Mouse (Mus musculus) ES-E14 (cell line): ENCODE data around the gene Birc2. TPM values are rescaled to one million over a fixed set of nuclear protein-coding genes. Genes with fewer than 3 reads are reported as not detected.

ENCODE experiments used
- DNase-seq: peaks from one replicate; pipeline ENCODE4 v3.0.0-alpha.2; 2013; ENCODE audit warnings: low read depth, low spot score
- H3K27ac ChIP-seq: 2 replicates; pipeline ENCODE4 v1.5.1; 2012; ENCODE audit warnings: low read depth, mild to moderate bottlenecking, low read length, moderate library complexity, mixed read lengths; ENCODE audit not compliant: poor library complexity, insufficient read depth, severe bottlenecking
- H3K36me3 ChIP-seq: 2 replicates; pipeline ENCODE4 v1.6.1; 2012; ENCODE audit warnings: mild to moderate bottlenecking, low read length, moderate library complexity, mixed read lengths; ENCODE audit not compliant: control insufficient read depth, poor library complexity, insufficient read depth, severe bottlenecking
- H3K4me1 ChIP-seq, 2 experiments: fragments of 150-350 bp in 1 of 2; sonication (generic) in 1 of 2; 2 replicates each; pipeline ENCODE4 v1.6.1; 2012; ENCODE audit warnings: low read length in 2 of 2, mild to moderate bottlenecking in 1 of 2, mixed read lengths in 1 of 2; ENCODE audit not compliant: control insufficient read depth in 2 of 2, insufficient read depth in 2 of 2, poor library complexity in 1 of 2
- H3K4me3 ChIP-seq, 2 experiments: fragments of 150-350 bp in 1 of 2; sonication (generic) in 1 of 2; 2 replicates each; pipeline ENCODE4 v1.5.1; 2012; ENCODE audit warnings: low read length in 2 of 2, low read depth in 1 of 2, mild to moderate bottlenecking in 1 of 2, mixed read lengths in 1 of 2; ENCODE audit not compliant: insufficient read depth in 1 of 2, poor library complexity in 1 of 2, severe bottlenecking in 1 of 2
- H3K9ac ChIP-seq: 2 replicates; pipeline ENCODE4 v1.6.1; 2012; ENCODE audit warnings: low read depth, mild to moderate bottlenecking, low read length, mixed read lengths; ENCODE audit not compliant: poor library complexity, insufficient read depth, severe bottlenecking
- H3K9me3 ChIP-seq: fragments of 150-350 bp; sonication (generic); 2 replicates; pipeline ENCODE4 v1.6.1; 2012; ENCODE audit warnings: low read depth, mild to moderate bottlenecking, low read length; ENCODE audit not compliant: control insufficient read depth, insufficient read depth
- CHD2 ChIP-seq: IDR thresholded peaks from 2 replicates; pipeline ENCODE4 v1.6.1; 2014; ENCODE audit warnings: mild to moderate bottlenecking, low read depth, low read length, inconsistent platforms
- HCFC1 ChIP-seq: IDR thresholded peaks from 2 replicates; pipeline ENCODE4 v1.6.1; 2012; ENCODE audit warnings: low read length, inconsistent platforms, borderline replicate concordance; ENCODE audit not compliant: insufficient read depth
- MAFK ChIP-seq: IDR thresholded peaks from 2 replicates; pipeline ENCODE4 v1.6.1; 2014; ENCODE audit warnings: mild to moderate bottlenecking, low read depth, low read length, inconsistent platforms; ENCODE audit not compliant: insufficient read depth
- ZC3H11A ChIP-seq: IDR thresholded peaks from 2 replicates; pipeline ENCODE4 v1.6.1; 2012; ENCODE audit warnings: low read depth, mild to moderate bottlenecking, inconsistent platforms, low read length, borderline replicate concordance
- ZNF384 ChIP-seq: IDR thresholded peaks from 2 replicates; pipeline ENCODE4 v1.6.1; 2012; ENCODE audit warnings: low read depth, low read length, inconsistent platforms
- in situ Hi-C, 2 experiments: fragments of 600-800 bp; cut with MboI; formaldehyde crosslinking; loops; one replicate each; pipeline ENCODE4 v1.15.1; 2025; ENCODE audit warnings: low sequenced_read_pairs in 2 of 2, inconsistent platforms in 1 of 2; ENCODE audit not compliant: unreplicated experiment in 2 of 2
- total RNA-seq: library from RNA; depleted of rRNA; stranded (reverse); fragments of 300-350 nt; gene quantifications from 2 replicates; pipeline ENCODE4 v1.2.3, GENCODE M21; 2012; rRNA removed

The Birc2 gene
- 27.4 and 30.5 TPM in 2 replicates for total RNA-seq

DNA sequence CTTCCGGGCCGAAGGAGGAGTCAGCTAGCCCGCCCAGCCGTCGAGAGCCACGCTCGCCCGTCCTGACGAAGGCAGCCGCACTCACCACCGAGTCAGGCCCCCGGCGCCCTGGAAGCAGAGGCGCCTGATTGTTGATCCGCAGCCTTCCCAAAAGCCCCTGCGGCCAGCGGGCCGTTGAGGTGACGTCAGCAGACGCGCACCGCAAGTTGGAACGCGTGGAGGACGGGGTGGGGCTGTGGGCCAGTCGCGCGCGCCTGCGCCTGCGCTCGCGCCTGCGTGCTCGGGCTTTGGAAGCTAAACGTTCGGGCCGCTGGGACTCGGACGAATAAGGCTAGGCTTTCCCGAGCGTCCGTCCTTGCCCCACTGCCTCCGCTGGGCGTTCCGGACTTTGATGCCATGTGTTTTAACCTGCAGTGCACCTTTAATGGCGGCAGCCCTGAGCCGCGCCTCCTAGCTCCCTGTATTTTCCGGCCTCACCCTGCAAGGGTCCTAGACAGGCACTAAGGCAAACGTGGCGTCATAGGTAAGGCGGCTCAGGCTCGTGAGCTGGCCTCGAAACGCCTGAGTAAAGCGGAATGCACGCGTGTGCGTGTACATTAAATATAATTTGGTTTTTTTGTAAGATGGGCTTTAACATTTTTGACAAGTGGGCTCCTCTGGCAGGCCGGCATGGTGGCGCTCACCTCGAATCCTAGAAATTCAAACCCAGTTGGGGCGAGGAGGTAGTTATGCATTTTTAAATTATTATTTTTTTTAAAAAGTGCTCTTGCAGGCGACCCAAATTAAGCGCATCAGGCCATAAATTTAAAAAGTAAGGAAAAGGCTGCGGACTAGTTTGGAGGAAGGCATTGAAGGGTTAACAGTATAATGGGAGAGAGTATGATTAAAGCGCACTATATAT is at the start of gene Birc2:
Gene Birc2, minus strand, starts transcription at position 160 of the 901 bp plus-strand sequence.
- in situ Hi-C loops: no loop called here
- Histone ChIP-seq H3K4me3 (peak within 1 kb of the TSS; percentile 79), H3K36me3 (peaks cover 2% of the 10 kb centered on the region; the same call in 1 of the 2 replicates), H3K27ac (peak within 1 kb of the TSS; percentile 97), H3K4me1 (peaks cover 1 to 2% of the 10 kb centered on the region in 2 experiments; a peak in 2 of 4 replicates), H3K9ac (peak within 1 kb of the TSS; percentile 90), H3K9me3 (no peaks in the 10 kb centered on the region)
- peak; percentile 95 for DNase-seq
- TF ChIP-seq CHD2 (no peak), HCFC1 (peak; percentile 68; the same call in 1 of the 2 replicates)

DNA sequence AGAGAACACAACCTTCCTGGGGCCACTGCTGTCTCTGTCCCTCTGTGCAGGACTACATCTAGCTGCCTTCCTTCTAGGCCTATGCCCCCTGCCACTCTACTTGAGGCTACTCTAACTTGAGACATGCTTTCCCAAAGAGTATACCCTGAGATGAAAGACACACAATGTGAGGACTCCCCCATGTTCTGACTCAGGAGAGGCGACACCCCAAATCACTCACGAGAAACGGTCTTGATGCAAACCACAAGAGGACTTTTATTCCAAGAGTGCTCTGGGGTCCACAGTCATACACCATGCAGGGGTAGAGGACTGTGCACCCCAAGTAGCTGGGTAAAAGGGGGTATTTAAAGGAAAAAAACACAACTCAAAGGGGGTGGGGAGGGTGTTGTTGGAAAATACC is 47.5 kb upstream of the Birc2 start:
- H3K9ac ChIP-seq: no peak overlapping the region
- TF ChIP-seq MAFK (no peak), ZC3H11A (no peak), ZNF384 (no peak), CHD2 (no peak), HCFC1 (no peak)
- no peaks in the 10 kb centered on the region for H3K36me3 ChIP-seq
- H3K9me3 ChIP-seq: peaks cover 5% of the 10 kb centered on the region; the same call in 1 of the 2 replicates
- H3K4me3 ChIP-seq: no peak overlapping the region
- H3K27ac ChIP-seq: no peak overlapping the region
- in situ Hi-C loops: no loop called here
- DNase-seq: no peak
- H3K4me1 ChIP-seq: no peaks in the 10 kb centered on the region

DNA sequence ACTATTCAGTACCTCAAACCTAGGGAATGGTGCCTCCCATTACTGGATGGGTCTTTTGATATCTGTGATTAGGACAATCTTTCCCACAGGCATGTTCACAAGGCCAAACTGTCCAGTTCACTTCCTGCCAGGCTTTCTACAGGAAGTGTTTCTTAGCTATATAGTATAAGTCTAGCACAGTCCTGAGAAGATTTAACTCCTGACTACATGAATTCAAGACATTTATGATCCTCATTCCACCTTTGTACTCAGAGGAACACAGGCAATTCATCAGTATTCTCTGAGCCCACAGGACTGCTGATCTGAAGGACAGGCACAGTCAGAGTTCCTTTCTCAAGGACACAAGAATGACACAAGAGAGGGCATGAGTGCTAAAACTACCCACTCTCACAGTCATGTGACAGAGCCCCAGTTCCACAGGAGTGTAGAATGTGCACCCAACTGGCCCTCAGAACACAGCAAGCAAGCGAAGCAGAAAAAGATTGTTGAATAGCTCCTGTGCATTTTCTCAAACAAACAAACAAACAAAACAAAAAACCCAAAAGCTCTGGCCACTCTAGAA is 45.5 kb upstream of the Birc2 start:
- no peaks in the 10 kb centered on the region for H3K4me1 ChIP-seq
- H3K9ac ChIP-seq: no peak overlapping the region
- in situ Hi-C loops: no loop called here
- no peak overlapping the region for H3K27ac ChIP-seq
- no peak for DNase-seq
- H3K4me3 ChIP-seq: no peak overlapping the region
- H3K9me3 ChIP-seq: 0 out of 2 replicates have a peak, but pooled peaks cover 5% of the 10 kb centered on the region
- no peak for TF ChIP-seq ZNF384
- no peaks in the 10 kb centered on the region for H3K36me3 ChIP-seq

DNA sequence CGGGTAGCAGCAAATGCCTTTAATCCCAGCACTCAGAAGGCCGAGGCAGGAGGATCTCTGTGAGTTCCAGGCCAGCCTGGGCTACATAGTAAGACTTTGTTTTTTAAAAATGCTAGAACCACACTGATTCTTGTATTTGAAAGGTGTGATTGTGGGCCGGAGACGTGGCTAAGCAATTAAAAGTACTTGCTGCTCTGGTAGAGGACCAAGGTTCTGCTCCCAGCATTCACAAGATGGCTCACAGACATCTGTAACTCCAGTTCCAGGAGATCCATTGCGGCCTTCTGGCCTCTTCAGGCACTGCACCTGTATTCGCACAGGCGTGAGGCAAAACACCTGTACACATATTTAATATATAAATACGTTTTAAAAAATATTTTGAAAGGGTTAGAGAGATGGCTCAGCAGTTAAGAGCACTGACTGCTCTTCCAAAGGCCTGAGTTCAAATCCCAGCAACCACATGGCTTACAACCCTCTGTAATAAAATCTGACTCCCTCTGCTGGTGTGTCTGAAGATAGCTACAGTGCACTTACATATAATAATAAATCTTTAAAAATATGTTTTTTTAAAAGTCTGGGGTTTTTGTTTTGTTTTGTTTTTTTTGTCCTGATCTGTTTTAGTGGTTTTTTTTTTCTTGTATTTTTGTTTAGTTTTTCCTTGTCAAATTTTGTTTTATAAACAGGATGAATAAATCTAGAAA is 36.8 kb upstream of the Birc2 start:
- TF ChIP-seq MAFK (no peak), CHD2 (no peak), ZC3H11A (no peak), ZNF384 (no peak), HCFC1 (no peak)
- no peak overlapping the region for H3K27ac ChIP-seq
- no peak overlapping the region for H3K9ac ChIP-seq
- no peaks in the 10 kb centered on the region for H3K36me3 ChIP-seq
- no peak overlapping the region for H3K4me3 ChIP-seq
- no peaks in the 10 kb centered on the region for H3K9me3 ChIP-seq
- in situ Hi-C loops: no loop called here
- H3K4me1 ChIP-seq: peaks cover 3 to 11% of the 10 kb centered on the region in 2 experiments; a peak in 1 of 4 replicates
- no peak for DNase-seq
